Mouse (Mus musculus): ENCODE measurements around the gene Ccdc9b.

DNA sequence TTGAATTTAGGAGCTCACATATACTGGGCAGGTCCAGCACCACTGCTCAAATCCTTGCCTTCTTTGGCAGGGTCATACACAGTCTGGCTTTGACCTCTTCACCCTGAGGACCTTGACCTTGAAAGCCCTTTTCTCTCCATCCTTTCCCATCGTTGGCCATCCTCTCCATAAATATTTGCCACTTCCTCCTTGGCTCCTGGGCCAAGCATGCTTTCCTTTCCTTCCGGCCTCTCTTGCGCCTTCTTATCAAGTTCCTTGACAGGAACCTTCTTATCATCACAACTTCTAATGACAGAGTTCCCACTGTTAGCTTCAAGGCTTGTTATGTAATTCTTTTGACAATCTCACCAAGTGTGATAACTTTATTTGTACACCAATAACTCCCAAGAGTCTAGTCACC lies 42.7 kb upstream of the Ccdc9b start:
- no peak for TF ChIP-seq CTCF (IDR thresholded peaks at IDR 0.05; ENCODE audit: low read depth)
- no peak for TF ChIP-seq EP300 (IDR thresholded peaks at IDR 0.05; ENCODE audit: low read depth)

All from heart, postnatal 0 days (tissue).